Mouse (Mus musculus) left cerebral cortex, postnatal 4 days (tissue): Measurements from ENCODE around the gene Sesn3. TPM values are rescaled to one million over a fixed set of nuclear protein-coding genes. Genes with fewer than 3 reads are reported as not detected.
A peak's percentile ranks its signal among the peaks of the same experiment; 100 is the strongest.

Source experiments
- DNase-seq: peaks from one replicate; pipeline ENCODE4 v3.0.0-alpha.2; 2022
- intact Hi-C: fragments of 180-260 bp; cut with DNase I; formaldehyde crosslinking; loops from one replicate; pipeline ENCODE4 v1.15.1; 2025
- total RNA-seq, 2 experiments: library from RNA; stranded (reverse); gene quantifications; 2 replicates each; pipeline ENCODE4 v1.2.3; 2021

Sesn3 gene
- total RNA-seq, 2 experiments from 2014 or later: 70.1 to 73.3 TPM

DNA sequence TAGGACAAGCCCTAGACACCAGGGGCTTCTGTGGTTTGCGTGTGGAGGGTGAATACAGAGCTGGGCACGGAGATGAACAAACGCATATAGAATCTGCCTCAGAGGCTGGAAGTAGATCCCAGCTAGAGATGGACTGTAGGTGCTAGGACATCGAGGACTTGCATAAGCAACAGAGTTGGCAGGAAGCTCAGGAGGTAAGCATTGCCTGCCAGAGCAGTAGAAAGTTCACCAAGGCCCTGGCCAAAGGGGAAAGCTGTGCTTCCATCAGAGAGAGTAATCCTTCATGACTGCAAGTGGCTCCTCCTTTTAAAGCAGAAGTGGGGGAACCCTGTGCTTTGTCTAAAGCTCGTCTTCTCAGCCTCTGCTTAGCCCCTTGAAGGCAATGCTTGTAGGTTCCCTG, 74.5 kb downstream of the Sesn3 start:
- intact Hi-C loops: loop anchor here (10.0 kb wide), 1 partner anchor 465 kb away; no protein-coding TSS in a partner anchor
- no peak for DNase-seq

- DNase-seq: no peak
- intact Hi-C loops: no loop called here
These were observed 75.9 kb downstream of the Sesn3 start for GRCm38 (mm10) chr9:14350787-14351186.

- DNase-seq: no peak
- intact Hi-C loops: no loop called here
These were observed 77.5 kb downstream of the Sesn3 start for GRCm38 (mm10) chr9:14352337-14352736.

- intact Hi-C loops: no loop called here
- DNase-seq: no peak
These were observed 80.0 kb downstream of the Sesn3 start for GRCm38 (mm10) chr9:14354852-14355251.

DNA sequence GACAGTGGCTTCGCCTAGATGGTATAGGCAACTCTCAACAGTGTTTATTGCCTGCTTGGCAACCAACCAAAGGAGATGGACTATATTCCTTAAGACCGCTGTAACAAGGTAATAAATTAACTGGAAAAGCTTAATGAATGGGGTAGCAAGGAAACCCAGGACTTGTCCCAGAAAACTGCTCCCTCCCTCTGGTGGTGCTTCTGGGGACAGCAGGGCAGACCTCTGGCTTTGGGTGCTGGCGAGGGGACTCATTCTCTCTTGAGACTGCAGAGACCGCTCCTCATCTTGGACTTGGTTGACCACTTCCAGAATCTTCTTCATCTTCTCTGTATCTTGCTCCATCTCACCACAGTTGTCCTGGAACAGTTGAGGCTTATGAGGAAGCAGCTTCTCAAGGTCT, 82.2 kb downstream of the Sesn3 start:
- no peak for DNase-seq
- intact Hi-C loops: no loop called here

GRCm38 (mm10) chr9:14362068-14362768, 87.4 kb downstream of the Sesn3 start:
- no peak for DNase-seq
- intact Hi-C loops: no loop called here

DNA sequence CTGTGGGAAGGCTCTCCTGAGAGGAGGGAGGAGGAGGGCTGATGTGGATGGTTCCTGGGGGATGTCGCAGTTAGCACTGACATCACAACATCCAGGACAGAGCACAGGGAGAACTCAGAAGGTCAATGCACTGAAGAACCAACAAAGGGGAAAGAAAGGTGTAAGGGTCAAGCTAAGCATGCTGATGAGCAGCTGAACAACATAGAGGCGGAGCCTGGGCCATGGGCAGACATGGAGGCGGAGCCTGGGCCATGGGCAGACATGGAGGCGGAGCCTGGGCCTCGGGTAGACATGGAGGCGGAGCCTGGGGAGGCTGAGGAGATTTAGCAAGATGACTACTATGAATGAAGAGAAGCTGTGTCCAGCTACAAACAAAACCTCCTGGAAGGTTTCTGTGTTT, 88.7 kb downstream of the Sesn3 start:
- DNase-seq: no peak
- intact Hi-C loops: no loop called here

DNA sequence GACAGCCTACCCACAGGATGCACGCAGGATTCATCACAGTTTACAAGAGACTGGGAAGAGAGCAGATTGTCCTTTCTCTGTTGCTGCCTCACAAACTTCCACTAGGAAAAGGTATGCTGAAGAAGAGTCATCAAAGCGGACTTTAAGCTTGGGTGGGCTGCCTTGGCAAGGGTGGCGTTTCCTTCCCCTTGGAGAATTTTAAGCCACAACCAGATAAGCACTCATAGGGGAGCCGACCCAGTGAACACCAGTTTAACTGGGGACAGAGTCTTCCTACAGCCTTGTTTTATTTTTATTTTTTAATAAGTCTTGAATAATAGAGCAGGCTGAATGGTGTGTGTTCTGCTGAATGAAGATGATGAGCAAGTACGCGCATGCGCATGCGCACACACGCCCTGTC, 89.9 kb downstream of the Sesn3 start:
- no peak for DNase-seq
- intact Hi-C loops: no loop called here

DNA sequence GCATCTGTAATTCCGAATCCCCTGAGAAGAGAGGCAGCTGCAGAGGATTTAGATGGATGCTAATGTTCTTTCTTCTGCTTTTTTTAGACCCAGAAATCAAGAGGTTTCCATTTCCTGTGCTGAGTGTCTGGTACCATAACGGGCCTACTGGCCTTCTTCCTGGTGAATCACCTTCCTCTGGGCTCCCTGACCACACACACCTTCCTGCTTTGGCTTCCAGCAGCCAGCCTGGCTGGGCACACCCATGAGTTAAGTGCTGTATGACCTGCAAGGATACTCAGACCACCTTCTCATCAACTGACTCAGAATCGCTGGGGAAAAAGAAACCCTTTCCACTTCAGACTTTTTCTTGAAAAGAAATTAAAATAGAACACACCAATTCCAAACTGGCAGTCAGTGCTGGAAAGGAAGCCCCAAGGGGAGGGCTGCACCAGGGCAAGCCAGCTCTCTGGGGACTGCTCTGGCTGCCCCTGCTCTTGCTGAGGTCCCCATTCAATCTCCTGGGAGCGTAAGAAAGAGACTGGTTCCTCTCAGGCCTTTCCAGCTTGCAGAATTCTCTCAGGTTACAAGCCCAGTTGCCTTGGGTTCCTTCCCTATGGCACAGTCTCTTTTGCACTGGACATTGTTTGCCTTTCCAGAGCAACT, 90.7 kb downstream of the Sesn3 start:
- DNase-seq: no peak

DNA sequence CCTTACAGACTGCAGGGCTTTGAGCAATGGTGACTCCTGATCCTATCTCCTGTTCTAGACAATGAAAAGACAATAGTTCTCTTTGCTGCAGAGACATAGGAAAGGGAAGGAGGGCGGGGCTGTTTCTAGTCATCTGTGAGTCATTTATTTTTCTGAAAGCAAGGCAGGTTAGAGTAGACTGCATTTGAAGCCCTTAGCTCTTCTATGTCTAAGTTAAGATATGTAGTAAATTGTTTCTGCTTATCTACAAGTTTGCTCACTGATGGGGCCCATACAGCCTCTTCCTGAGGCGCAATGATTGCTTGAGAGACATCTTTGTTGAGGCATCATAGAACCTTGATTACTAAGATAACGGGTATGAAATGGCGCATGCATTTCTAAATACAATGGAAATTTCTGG, 93.0 kb downstream of the Sesn3 start:
- intact Hi-C loops: no loop called here
- DNase-seq: no peak

More for the DNA sequence above, 90.7 kb downstream of the Sesn3 start:
- intact Hi-C loops: no loop called here

DNA sequence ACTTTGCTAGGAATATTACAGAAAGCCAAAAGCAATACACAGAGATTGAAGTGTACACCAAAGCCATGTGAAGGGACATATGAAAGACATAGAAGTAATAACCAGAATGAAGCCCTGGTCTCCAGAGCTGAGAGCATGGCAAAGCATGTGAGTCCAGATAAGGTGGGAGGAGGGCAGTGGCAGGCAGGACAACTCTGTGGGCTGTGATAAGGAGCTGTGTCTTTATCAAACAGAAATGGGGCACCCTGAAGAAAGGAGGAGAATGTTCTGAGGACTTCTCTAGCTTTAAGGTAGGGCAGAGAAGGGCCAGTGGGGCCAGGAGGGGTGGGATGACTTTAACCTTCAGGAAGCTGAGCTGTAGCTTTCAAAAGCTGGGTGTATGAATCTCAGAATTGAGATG, 94.4 kb downstream of the Sesn3 start:
- no peak for DNase-seq
- intact Hi-C loops: no loop called here

DNA sequence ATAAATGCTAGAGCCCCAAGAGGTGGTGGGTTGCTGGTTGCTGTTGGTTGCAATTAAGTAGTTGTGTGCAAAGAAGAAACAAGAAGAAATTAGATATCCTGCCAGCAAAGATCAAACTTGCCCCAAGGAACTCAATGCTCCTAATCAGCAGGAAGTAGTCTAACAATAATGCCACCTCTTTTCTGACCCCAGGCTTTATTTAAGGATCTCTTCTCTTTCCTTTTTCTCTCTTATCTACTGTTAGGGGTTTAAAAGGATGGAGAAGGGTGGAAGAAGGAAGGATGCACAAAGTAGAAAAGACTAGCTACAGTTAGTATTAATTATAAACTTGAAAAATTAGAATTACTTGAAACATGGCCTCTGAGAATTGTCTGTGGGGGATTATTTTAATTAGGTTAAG, 97.6 kb downstream of the Sesn3 start:
- no peak for DNase-seq
- intact Hi-C loops: no loop called here

DNA sequence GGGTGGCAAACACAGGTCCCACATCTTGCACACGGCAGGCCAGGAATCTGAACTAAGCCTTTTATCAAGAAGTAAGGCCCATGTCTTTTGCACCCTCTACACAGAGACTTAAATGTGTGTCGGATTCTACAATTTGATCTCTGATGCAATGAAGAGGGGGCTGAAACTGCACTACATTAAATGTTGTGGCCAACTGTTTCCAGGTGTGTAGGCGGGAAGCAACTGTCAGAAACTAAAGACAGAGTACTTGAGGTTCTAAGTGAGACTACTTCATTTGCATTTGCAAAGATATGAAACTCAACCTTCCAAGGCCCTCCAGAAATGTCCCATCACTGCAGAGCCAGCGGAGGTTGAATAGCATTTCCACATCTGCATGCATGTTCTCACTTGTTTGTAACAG, 101.3 kb downstream of the Sesn3 start:
- no peak for DNase-seq
- intact Hi-C loops: no loop called here

DNA sequence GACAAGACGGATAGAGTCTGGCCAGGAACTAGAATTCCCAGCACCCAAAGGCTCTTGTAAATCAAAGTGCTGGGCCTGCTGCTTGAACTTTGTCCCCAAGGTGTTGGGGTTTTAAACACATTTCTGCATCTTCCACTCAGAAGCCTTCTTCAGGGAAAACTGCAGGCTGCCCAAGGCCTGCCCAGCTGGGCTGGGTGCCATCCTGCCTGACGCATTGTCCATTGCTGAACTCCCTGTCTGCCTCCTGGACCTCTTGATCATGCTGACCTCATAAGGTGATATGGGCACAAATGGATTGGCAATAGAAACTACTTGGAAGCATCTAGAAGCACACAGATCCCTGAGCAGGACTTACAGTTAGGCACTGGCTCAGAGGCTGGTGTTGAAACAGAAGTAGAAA, 103.3 kb downstream of the Sesn3 start:
- intact Hi-C loops: no loop called here
- no peak for DNase-seq

DNA sequence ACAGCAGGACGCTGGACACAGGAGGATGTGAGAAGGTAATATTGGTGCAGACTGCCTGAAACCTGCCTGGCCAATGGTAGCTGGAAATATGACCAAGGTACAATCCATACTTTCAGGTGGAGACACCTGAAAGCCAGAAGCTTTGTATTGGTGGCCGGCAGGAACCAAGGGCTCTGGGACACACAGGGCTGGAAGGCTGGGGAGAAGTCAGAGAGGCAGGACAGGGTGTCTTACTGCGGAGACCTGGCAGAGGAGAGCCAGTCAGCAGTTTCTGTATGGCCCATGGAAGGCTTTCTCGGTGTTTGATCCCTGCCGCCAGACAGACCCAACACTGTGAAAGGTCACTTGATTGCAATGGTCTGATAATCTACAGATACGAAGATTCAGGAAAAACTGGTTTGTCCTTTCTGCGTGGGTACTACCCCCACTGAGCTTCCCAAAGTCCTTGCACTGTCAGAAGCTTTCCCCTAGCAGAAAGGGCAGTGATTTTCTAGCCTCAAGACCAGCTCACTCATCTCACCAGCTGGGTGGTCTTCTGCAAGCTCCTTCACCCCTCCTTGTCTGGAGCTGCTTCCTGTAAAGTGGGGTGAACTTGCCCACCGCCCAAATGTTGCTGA, 105.0 kb downstream of the Sesn3 start:
- intact Hi-C loops: no loop called here
- DNase-seq: no peak

GRCm38 (mm10) chr9:14380386-14381285, 105.8 kb downstream of the Sesn3 start:
- DNase-seq: peak; percentile 78
- intact Hi-C loops: no loop called here

GRCm38 (mm10) chr9:14381353-14382055, 106.6 kb downstream of the Sesn3 start, which contains the start of gene Endod1:
Endod1 (minus strand) TSS chr9:14381507.
- DNase-seq: peak; percentile 21
- intact Hi-C loops: no loop called here

- DNase-seq: no peak
- intact Hi-C loops: no loop called here
These were observed 107.5 kb downstream of the Sesn3 start for GRCm38 (mm10) chr9:14382256-14382791.
